1 mouse cellular context compared by ENCODE assay signal in genomic region chr2:157130813-157131514, GRCm38 (mm10).
TF ChIP-seq lines count a peak whose summit lies in the region.

No protein-coding gene starts in this region.

TF ChIP-seq in CH12.LX, 34 proteins besides CTCF, POLR2A, EP300 and RAD21 (continued from another document):
- TF ChIP-seq ZC3H11A (IDR thresholded peaks at IDR 0.05; ENCODE audit: low read depth, low read length) (no peak), ZNF384 (IDR thresholded peaks at IDR 0.05; ENCODE audit: low read depth, low read length) (peak; percentile 90), JUN (IDR thresholded peaks at IDR 0.05; ENCODE audit: insufficient read depth, low read depth, low read length) (no peak), ELF1 (IDR thresholded peaks at IDR 0.05; ENCODE audit: low read depth, low read length) (peak; percentile 57), MYC (IDR thresholded peaks at IDR 0.05; ENCODE audit: low read depth, low read length) (no peak), ETS1 (conservative IDR thresholded peaks at IDR 0.05; ENCODE audit: low read depth, low read length) (peak; percentile 68), IRF4 (IDR thresholded peaks at IDR 0.05; ENCODE audit: low read depth, low read length) (peak; percentile 14; the same call in 1 of the 2 replicates), NRF1 (IDR thresholded peaks at IDR 0.05; ENCODE audit: low read depth, low read length) (0 out of 2 replicates have a peak, but pooled peaks have one; percentile 18), BHLHE40 (IDR thresholded peaks at IDR 0.05; ENCODE audit: low read depth, low read length) (0 out of 2 replicates have a peak, but pooled peaks have one; percentile 18), SIN3A (IDR thresholded peaks at IDR 0.05; ENCODE audit: low read length) (peak; percentile 87), MEF2A (IDR thresholded peaks at IDR 0.05; ENCODE audit: borderline replicate concordance, low read depth, low read length) (peak; percentile 12; the same call in 1 of the 2 replicates), HCFC1 (IDR thresholded peaks at IDR 0.05; ENCODE audit: low read depth, low read length) (no peak), GABPA (IDR thresholded peaks at IDR 0.05; ENCODE audit: insufficient replicate concordance, low read depth, low read length) (no peak), MAZ (IDR thresholded peaks at IDR 0.05; ENCODE audit: low read depth, low read length) (peak; percentile 48), USF1 (IDR thresholded peaks at IDR 0.05; ENCODE audit: low read depth, low read length) (no peak)
TF ChIP-seq in CH12.LX: peak in this region for 12.
